Mouse (Mus musculus) hindlimb bud, embryonic 11.5 days (tissue): ENCODE measurements at regions not wholly inside any gene's neighbourhood (a gene's known extent, or its start where the extent isn't known, plus 50 kb on each side); places are given as distances from the start of the nearest gene placed in this dataset.

ENCODE experiments used
- DNase-seq: peaks from one replicate; pipeline ENCODE4 v3.0.0-alpha.2; 2012; ENCODE audit warnings: low read depth, low spot score; ENCODE audit errors: extremely low spot score

DNA sequence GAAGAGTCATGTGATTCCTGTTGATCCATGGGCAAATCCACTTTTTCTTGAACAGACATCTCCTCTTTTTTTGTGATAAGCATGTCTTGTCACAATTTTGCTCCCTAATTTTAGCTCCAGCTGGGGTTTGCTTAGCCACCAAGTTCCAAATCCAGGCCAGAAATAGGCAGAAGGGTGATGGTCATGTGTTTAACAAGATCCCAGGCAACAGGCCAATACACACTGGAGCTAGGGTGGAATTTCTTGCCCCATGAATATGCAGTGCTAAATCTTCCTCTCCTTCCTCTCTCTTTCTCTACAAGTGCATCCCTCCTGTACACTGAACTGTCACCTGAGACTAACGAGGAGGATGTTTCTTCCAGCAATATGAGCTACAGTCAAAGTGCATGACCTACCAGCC is 58.6 kb upstream of the Vgll2 start:
- no peak for DNase-seq

DNA sequence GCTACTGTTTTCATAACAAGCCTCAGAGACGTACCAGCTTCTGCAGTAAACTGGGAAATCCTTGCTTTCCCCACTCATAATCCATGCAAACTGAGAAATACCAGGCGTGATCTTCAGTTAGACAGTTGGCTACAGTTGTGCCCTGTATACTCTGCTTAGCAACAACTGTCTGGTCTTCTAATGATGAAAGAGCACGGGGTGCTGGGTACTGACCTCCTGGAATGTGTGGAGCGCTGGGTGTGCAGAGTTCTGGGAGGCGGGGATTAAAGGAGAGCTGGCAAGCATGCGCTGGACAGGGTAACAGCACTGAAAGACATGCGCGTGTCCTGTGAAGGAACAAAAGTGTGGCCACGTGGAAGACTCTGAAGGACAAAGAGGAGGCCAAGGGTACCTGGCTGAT is 52.2 kb upstream of the Vgll2 start:
- DNase-seq: no peak
